Comparison of ENCODE assay signal across 10 mouse cellular contexts in the genomic region with DNA sequence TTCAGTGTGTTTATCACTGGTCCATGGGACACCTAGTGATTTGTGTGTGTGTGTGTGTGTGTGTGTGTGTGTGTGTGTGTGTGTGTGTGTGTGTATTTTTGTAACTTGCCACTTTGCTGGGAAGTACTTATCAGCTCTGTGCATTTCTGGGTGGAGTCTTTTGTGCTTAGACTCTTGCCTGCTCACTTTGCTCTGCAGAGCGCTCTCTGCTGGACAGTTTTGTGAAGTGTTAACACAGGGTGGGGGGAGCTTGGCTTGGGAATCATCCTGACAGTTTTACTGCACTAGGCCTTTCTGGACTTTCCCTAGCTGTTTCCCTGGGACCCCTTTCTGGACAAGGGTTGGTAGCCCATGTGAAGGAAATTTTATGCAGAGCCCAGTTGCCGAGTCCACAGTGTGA. TPM values are rescaled to one million over a fixed set of nuclear protein-coding genes. Genes with fewer than 3 reads are reported as not detected.
A peak's percentile ranks its signal among the peaks of the same experiment; 100 is the strongest.
DNase-seq lines count a peak whose midpoint lies in the region; ATAC-seq and TF ChIP-seq lines count a peak whose summit lies in the region.
"Had no signal": no experiment of that assay in that cellular context is flagged by ENCODE, and none has a peak within 500 bp of the region (broad histone marks: within the 10 kb centered on the region; RNA-seq: fewer than 3 reads in every experiment).

No protein-coding gene starts in this region.

- no peak overlapping the region for H3K4me3 ChIP-seq in embryonic fibroblast, embryonic 13.5 days (ENCODE audit: insufficient read depth, low read length)
- no peak overlapping the region for H3K4me3 ChIP-seq in limb, embryonic 11.5 days (ENCODE audit: low read depth, low read length)
- H3K4me3 ChIP-seq in neural tube, embryonic 14.5 days (ENCODE audit: low read depth, low read length) = no peak overlapping the region
- H3K4me3 ChIP-seq: embryonic facial prominence, embryonic 15.5 days; megakaryocyte, embryonic 14.5 days had no signal

- peak; percentile 65 for TF ChIP-seq CTCF in Patski (IDR thresholded peaks at IDR 0.05)
- peak; percentile 42; the same call in 1 of the 2 replicates for TF ChIP-seq CTCF in embryonic fibroblast, embryonic 13.5 days (IDR thresholded peaks at IDR 0.05; ENCODE audit: borderline replicate concordance, insufficient read depth, low read length)

- POLR2A ChIA-PET in Patski (lab: Charles Lee) = interaction anchor here (0.7 to 1.4 kb wide), 2 partner anchors 30 to 387 kb away, joined by 3 to 4 read pairs; a partner anchor contains a TSS

- peak; percentile 26 for DNase-seq in left cerebral cortex, adult 11 months (ENCODE audit: low spot score)
- no peak for DNase-seq in left cerebral cortex, adult 8-10 months (ENCODE audit: low spot score in 2 of 2)
- no peak for DNase-seq in Patski (ENCODE audit: low read depth, low spot score)
- DNase-seq in heart, postnatal 14 days = peak; percentile 61 to 83
- peak; percentile 80 for DNase-seq in limb, embryonic 11.5 days (ENCODE audit: low spot score)
- DNase-seq in T-cell, adult 2 months (ENCODE audit: low spot score) = no peak

- in situ Hi-C loops in Patski (cut with MboI; ENCODE audit: low pct_unique_long_range_greater_than_20kb) = loop anchor here (5.0 to 10.0 kb wide), 3 partner anchors 388 to 936 kb away; a partner anchor contains a TSS

- H3K27ac ChIP-seq in embryonic fibroblast, embryonic 13.5 days (ENCODE audit: insufficient read depth, low read length) = no peak overlapping the region
- H3K27ac ChIP-seq in limb, embryonic 11.5 days (replicated peaks; ENCODE audit: low read depth, low read length) = no peak overlapping the region
- no peak overlapping the region for H3K27ac ChIP-seq in neural tube, embryonic 14.5 days (ENCODE audit: low read depth, low read length)
- H3K27ac ChIP-seq: embryonic facial prominence, embryonic 15.5 days had no signal

- H3K9ac ChIP-seq in limb, embryonic 11.5 days (ENCODE audit: low read length) = no peak overlapping the region
- no peak overlapping the region for H3K9ac ChIP-seq in neural tube, embryonic 14.5 days (replicated peaks; ENCODE audit: low read depth, low read length)
- H3K9ac ChIP-seq: embryonic facial prominence, embryonic 15.5 days had no signal

- H3K4me1 ChIP-seq in embryonic fibroblast, embryonic 13.5 days (ENCODE audit: control insufficient read depth, insufficient read depth, low read length) = peaks cover 3% of the 10 kb centered on the region; the same call in 1 of the 2 replicates
- no peaks in the 10 kb centered on the region for H3K4me1 ChIP-seq in limb, embryonic 11.5 days (ENCODE audit: control insufficient read depth, insufficient read depth, low read length)
- no peaks in the 10 kb centered on the region for H3K4me1 ChIP-seq in neural tube, embryonic 14.5 days (ENCODE audit: control insufficient read depth, insufficient read depth, low read length)

- no peaks in the 10 kb centered on the region for H3K36me3 ChIP-seq in limb, embryonic 11.5 days (ENCODE audit: control insufficient read depth, insufficient read depth, low read length)
- H3K36me3 ChIP-seq in neural tube, embryonic 14.5 days (ENCODE audit: control insufficient read depth, insufficient read depth, low read length) = no peaks in the 10 kb centered on the region
- H3K36me3 ChIP-seq: embryonic facial prominence, embryonic 15.5 days had no signal

- intact Hi-C loops in heart, postnatal 14 days (cut with DNase I) = loop anchor here (1.0 to 10.0 kb wide), 2 partner anchors 530 to 946 kb away; no protein-coding TSS in a partner anchor

- TF ChIP-seq POLR2A in embryonic fibroblast, embryonic 13.5 days (IDR thresholded peaks at IDR 0.05; ENCODE audit: low read depth, low read length) = no peak

- CTCF ChIA-PET in Patski (lab: Charles Lee) = interaction anchor here (0.6 to 6.3 kb wide), 19 partner anchors 9 to 539 kb away, joined by 3 to 78 read pairs (median 4); a partner anchor contains a TSS

- peaks cover 5% of the 10 kb centered on the region for H3K27me3 ChIP-seq in Patski
- H3K27me3 ChIP-seq in limb, embryonic 11.5 days (ENCODE audit: control insufficient read depth, insufficient read depth, low read length) = no peaks in the 10 kb centered on the region
- no peaks in the 10 kb centered on the region; the same call in 1 of the 2 replicates for H3K27me3 ChIP-seq in neural tube, embryonic 14.5 days (ENCODE audit: control insufficient read depth, insufficient read depth, low read length)

- WGBS in limb, embryonic 11.5 days = 30% methylated on average over 2 of the region's 2 CpGs
- WGBS in neural tube, embryonic 14.5 days = 7% methylated on average over 2 of the region's 2 CpGs

- no peaks in the 10 kb centered on the region for H3K9me3 ChIP-seq in limb, embryonic 11.5 days (ENCODE audit: control insufficient read depth, low read length)
- no peaks in the 10 kb centered on the region for H3K9me3 ChIP-seq in neural tube, embryonic 14.5 days (ENCODE audit: control insufficient read depth, low read length)
- H3K9me3 ChIP-seq: embryonic facial prominence, embryonic 15.5 days; megakaryocyte, embryonic 14.5 days had no signal

- no peak for ATAC-seq in Patski
- no peak for ATAC-seq in limb, embryonic 11.5 days (ENCODE audit: insufficient number of reproducible peaks, low FRiP score, low TSS enrichment, low read depth)
- ATAC-seq in neural tube, embryonic 14.5 days (ENCODE audit: low read depth) = 0 out of 2 replicates have a peak, but pooled peaks have one; percentile 36

- no peak overlapping the region for H3K4me2 ChIP-seq in limb, embryonic 11.5 days (ENCODE audit: low read depth, severe bottlenecking)
- H3K4me2 ChIP-seq in neural tube, embryonic 14.5 days (ENCODE audit: low read depth, low read length) = no peak overlapping the region
- H3K4me2 ChIP-seq: embryonic facial prominence, embryonic 15.5 days had no signal

RNA-seq across cellular contexts. Expression of a gene that starts 12.0 kb away (rescaled TPM):
- 100 to 1,000 TPM; 109 to 160 (median 131) TPM for total RNA-seq in left cerebral cortex, adult 8-10 months (2022)
- polyA plus RNA-seq in Patski (2021) = 134 TPM
- polyA plus RNA-seq in embryonic fibroblast, embryonic 13.5 days (2011; ENCODE audit: insufficient read length, low read depth, missing spikeins) = 95.2 and 126 TPM in 2 replicates
- total RNA-seq in heart, postnatal 14 days (2021) = 10 to 100 TPM; 83.5 to 84.9 TPM
- polyA plus RNA-seq in limb, embryonic 11.5 days (2014; fragmentation: Nextera tagmentation; extraction: Ambion mirVana) = 205 and 212 TPM in 2 replicates
- polyA plus RNA-seq in neural tube, embryonic 14.5 days (2014; fragmentation: Nextera tagmentation; extraction: Ambion mirVana) = 181 and 192 TPM in 2 replicates

Comparison
In these comparisons a context has a peak if more than half of its experiments do, and no peak if none do; other contexts are left out.
1. DNase-seq: peak in left cerebral cortex, adult 11 months (single experiment), heart, postnatal 14 days (2 of 2) and limb, embryonic 11.5 days (single experiment); none in left cerebral cortex, adult 8-10 months (0 of 2), Patski (single experiment) and T-cell, adult 2 months (single experiment).